Mouse (Mus musculus): Measurements from ENCODE around the gene Syne2. TPM values are rescaled to one million over a fixed set of nuclear protein-coding genes. Genes with fewer than 3 reads are reported as not detected.

Gene Syne2
- polyA plus RNA-seq, 1 experiment = 82.0 TPM

DNA sequence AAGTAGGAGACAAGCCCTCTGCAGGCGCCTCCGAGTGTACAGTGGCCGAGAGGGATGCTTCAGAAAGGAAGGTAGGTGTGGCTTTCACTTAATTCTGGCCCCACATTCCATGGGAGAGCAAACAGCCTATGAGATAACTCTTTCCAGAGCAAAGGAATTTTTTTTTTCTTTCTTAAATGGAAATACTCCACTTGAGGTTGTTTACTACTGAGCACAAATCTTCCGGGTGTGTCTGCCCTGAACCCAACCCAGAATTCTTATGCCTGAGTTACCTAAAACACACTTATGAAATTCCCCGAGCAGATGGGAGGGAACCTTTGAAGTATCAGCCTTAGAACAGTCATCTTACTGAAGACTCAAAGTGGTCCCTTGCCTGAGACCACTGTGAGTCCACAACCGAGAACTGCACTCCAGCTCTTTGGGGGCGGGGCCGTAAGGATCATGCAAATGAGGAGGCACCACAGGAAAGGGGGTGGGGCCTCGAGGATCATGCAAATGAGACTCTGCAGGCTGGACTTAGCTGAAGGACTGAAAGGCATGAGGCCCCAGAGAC is 186.8 kb downstream of the Syne2 start:
- TF ChIP-seq CTCF (IDR thresholded peaks at IDR 0.05; ENCODE audit: insufficient read depth, low read length) (no peak), POLR2A (IDR thresholded peaks at IDR 0.05; ENCODE audit: borderline replicate concordance, extremely low read depth, low read depth, low read length) (no peak)
- DNase-seq = peak; percentile 69
- WGBS = 50% methylated on average over 9 of the region's 9 CpGs

DNA sequence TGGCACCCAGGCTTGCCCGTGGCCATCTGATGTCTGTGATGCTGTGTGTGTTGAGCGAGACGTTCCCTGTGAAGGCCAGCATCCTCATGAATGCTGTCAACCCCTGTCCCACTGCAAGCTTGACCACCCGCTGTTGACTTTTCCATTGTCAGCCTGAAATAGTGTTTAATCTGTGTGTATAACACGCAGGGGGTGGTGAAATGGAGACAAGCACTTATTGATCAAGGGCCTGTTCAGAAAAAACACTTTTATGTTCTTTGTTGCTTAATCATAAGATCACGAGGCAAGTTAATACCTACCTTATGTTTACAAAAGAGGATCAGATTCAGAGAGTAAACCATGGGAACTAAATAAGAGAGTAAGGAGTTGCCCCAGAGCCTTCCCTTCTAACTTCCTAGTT is 191.1 kb downstream of the Syne2 start:
- DNase-seq = no peak
- WGBS = 66% methylated on average over 6 of the region's 6 CpGs
- Histone ChIP-seq H3K4me3 (replicated peaks; ENCODE audit: extremely low read depth, low read depth, low read length) (no peak overlapping the region), H3K4me1 (ENCODE audit: control insufficient read depth, insufficient read depth, low read length) (no peaks in the 10 kb centered on the region)
- TF ChIP-seq POLR2A (IDR thresholded peaks at IDR 0.05; ENCODE audit: borderline replicate concordance, extremely low read depth, low read depth, low read length) (no peak), CTCF (IDR thresholded peaks at IDR 0.05; ENCODE audit: insufficient read depth, low read length) (no peak)

More for the DNA sequence above, 186.8 kb downstream of the Syne2 start:
- Histone ChIP-seq H3K4me3 (replicated peaks; ENCODE audit: extremely low read depth, low read depth, low read length) (no peak overlapping the region), H3K4me1 (ENCODE audit: control insufficient read depth, insufficient read depth, low read length) (no peaks in the 10 kb centered on the region)

DNA sequence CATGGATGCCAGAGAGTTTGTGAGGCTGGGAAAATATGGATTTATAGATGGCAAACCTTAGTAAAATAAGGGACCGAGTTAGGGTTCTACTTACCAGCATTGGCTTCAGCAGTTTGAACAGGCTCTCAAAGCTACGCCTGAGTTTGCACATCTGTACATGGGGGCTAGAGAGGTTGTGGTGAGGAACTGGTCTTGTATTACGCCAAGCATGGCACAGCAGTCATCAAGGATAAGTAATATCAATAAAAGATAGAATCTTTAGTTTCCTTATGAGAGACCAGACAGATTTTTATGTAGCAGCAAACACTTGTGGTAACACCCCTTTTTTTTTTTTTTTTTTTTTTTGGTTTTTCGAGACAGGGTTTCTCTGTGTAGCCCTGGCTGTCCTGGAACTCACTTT is 194.9 kb downstream of the Syne2 start:
- no peak for DNase-seq
- TF ChIP-seq CTCF (IDR thresholded peaks at IDR 0.05; ENCODE audit: insufficient read depth, low read length) (no peak), POLR2A (IDR thresholded peaks at IDR 0.05; ENCODE audit: borderline replicate concordance, extremely low read depth, low read depth, low read length) (no peak)
- no peaks in the 10 kb centered on the region; the same call in 1 of the 2 replicates for H3K4me1 ChIP-seq (ENCODE audit: control insufficient read depth, insufficient read depth, low read length)
- no peak overlapping the region for H3K4me3 ChIP-seq (replicated peaks; ENCODE audit: extremely low read depth, low read depth, low read length)
- WGBS = 95% methylated on average over 3 of the region's 4 CpGs

DNA sequence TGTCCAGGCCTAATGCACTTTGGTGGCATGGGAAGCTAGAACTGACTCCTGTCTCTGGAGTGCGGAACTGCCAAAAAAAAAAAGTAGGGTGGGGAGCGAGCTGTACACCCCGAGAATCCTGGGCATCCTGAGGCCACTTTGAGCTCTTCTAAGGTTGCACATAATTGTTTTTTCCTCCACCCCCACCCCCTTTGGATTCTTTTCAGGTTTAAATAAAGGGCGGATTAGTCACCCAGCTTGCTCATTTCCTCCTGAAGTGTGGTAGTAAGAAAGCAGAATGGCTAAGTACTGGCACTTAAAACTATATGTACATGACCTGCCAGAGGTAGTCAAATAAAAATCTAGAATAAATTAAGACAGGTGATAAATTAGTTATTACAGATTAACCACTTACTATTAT is 195.5 kb downstream of the Syne2 start:
- WGBS = 47% methylated on average over 4 of the region's 4 CpGs

DNA sequence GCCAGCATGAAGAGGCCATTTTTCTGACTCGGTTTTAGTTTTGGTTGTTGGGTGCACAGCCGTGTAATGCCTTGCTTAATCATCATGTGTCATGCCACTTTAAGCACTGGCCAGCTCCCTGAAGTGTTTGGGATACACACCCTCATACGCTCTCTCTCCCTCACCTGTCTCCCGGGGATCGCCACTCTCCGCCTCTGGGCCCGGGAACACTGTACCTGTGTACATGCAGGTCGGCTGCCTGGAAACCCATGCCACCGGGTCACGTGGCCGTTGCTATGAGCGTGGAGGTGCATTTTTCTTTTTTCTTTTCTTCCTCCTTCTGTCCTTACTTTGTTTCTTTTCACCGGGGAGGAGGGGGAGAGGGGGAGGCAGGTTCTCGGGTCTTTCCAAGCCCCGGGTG is 197.1 kb downstream of the Syne2 start:
- TF ChIP-seq CTCF (IDR thresholded peaks at IDR 0.05; ENCODE audit: insufficient read depth, low read length) (no peak), POLR2A (IDR thresholded peaks at IDR 0.05; ENCODE audit: borderline replicate concordance, extremely low read depth, low read depth, low read length) (no peak)
- peak; percentile 50 for DNase-seq
- WGBS = 64% methylated on average over 15 of the region's 15 CpGs
- no peak overlapping the region for H3K4me3 ChIP-seq (replicated peaks; ENCODE audit: extremely low read depth, low read depth, low read length)
- no peaks in the 10 kb centered on the region; the same call in 1 of the 2 replicates for H3K4me1 ChIP-seq (ENCODE audit: control insufficient read depth, insufficient read depth, low read length)

More for the DNA sequence above, 195.5 kb downstream of the Syne2 start:
- H3K4me1 ChIP-seq (ENCODE audit: control insufficient read depth, insufficient read depth, low read length) = no peaks in the 10 kb centered on the region; the same call in 1 of the 2 replicates
- H3K4me3 ChIP-seq (replicated peaks; ENCODE audit: extremely low read depth, low read depth, low read length) = no peak overlapping the region
- TF ChIP-seq POLR2A (IDR thresholded peaks at IDR 0.05; ENCODE audit: borderline replicate concordance, extremely low read depth, low read depth, low read length) (no peak), CTCF (IDR thresholded peaks at IDR 0.05; ENCODE audit: insufficient read depth, low read length) (no peak)
- DNase-seq = no peak

GRCm38 (mm10) chr12:76015489-76015888 is 197.6 kb downstream of the Syne2 start:
- peak; percentile 60 for DNase-seq
- Histone ChIP-seq H3K4me3 (replicated peaks; ENCODE audit: extremely low read depth, low read depth, low read length) (no peak overlapping the region), H3K4me1 (ENCODE audit: control insufficient read depth, insufficient read depth, low read length) (no peaks in the 10 kb centered on the region; the same call in 1 of the 2 replicates)
- 65% methylated on average over 11 of the region's 11 CpGs for WGBS
- TF ChIP-seq POLR2A (IDR thresholded peaks at IDR 0.05; ENCODE audit: borderline replicate concordance, extremely low read depth, low read depth, low read length) = no peak
- no peak for TF ChIP-seq CTCF (IDR thresholded peaks at IDR 0.05; ENCODE audit: insufficient read depth, low read length)

GRCm38 (mm10) chr12:76016123-76017101 is 198.5 kb downstream of the Syne2 start:
- no peaks in the 10 kb centered on the region; the same call in 1 of the 2 replicates for H3K4me1 ChIP-seq (ENCODE audit: control insufficient read depth, insufficient read depth, low read length)
- H3K4me3 ChIP-seq (replicated peaks; ENCODE audit: extremely low read depth, low read depth, low read length) = no peak overlapping the region
- WGBS = 74% methylated on average over 14 of the region's 14 CpGs
- DNase-seq = peak; percentile 69
- no peak for TF ChIP-seq POLR2A (IDR thresholded peaks at IDR 0.05; ENCODE audit: borderline replicate concordance, extremely low read depth, low read depth, low read length)
- TF ChIP-seq CTCF (IDR thresholded peaks at IDR 0.05; ENCODE audit: insufficient read depth, low read length) = peak; percentile 92

GRCm38 (mm10) chr12:76018640-76019039 is 200.7 kb downstream of the Syne2 start:
- no peak overlapping the region for H3K4me3 ChIP-seq (replicated peaks; ENCODE audit: extremely low read depth, low read depth, low read length)
- WGBS = 49% methylated on average over 8 of the region's 8 CpGs
- TF ChIP-seq CTCF (IDR thresholded peaks at IDR 0.05; ENCODE audit: insufficient read depth, low read length) = no peak
- TF ChIP-seq POLR2A (IDR thresholded peaks at IDR 0.05; ENCODE audit: borderline replicate concordance, extremely low read depth, low read depth, low read length) = no peak
- no peaks in the 10 kb centered on the region; the same call in 1 of the 2 replicates for H3K4me1 ChIP-seq (ENCODE audit: control insufficient read depth, insufficient read depth, low read length)
- DNase-seq = no peak

DNA sequence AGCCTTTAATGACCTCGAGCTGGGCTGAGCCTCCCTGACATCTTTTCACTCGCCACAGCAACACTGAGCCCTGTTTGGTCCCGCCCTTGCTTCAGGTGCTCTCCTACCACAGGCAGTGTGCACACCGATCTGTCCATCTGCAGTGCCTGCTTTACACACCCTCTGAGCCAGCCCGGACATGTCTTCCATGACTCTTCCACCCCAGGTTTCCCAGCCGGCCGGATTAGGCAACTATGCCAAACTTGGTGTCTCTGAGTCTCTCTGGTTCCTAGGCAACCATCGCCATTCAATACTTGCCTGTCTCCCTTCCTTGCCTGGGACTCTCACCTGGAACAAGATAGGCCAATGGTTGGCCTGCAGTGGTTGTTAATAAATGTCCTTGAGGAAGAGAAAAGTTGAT is 224.4 kb downstream of the Syne2 start:
- no peaks in the 10 kb centered on the region for H3K4me1 ChIP-seq (ENCODE audit: control insufficient read depth, insufficient read depth, low read length)
- 89% methylated on average over 8 of the region's 8 CpGs for WGBS
- no peak overlapping the region for H3K4me3 ChIP-seq (replicated peaks; ENCODE audit: extremely low read depth, low read depth, low read length)
- DNase-seq = no peak
- TF ChIP-seq CTCF (IDR thresholded peaks at IDR 0.05; ENCODE audit: insufficient read depth, low read length) (no peak), POLR2A (IDR thresholded peaks at IDR 0.05; ENCODE audit: borderline replicate concordance, extremely low read depth, low read depth, low read length) (no peak)
